Mouse (Mus musculus) midbrain, embryonic 14.5 days (tissue): Measurements from ENCODE around the gene Pcgf2. TPM values are rescaled to one million over a fixed set of nuclear protein-coding genes. Genes with fewer than 3 reads are reported as not detected.

ENCODE experiments used
- ATAC-seq: fragments of 200-750 bp; cut with Nextera tagmentation; 2 replicates; pipeline ENCODE4 v1.8.0; 2017; ENCODE audit warnings: moderate number of reproducible peaks, moderate library complexity; ENCODE audit not compliant: low FRiP score, low TSS enrichment
- DNase-seq: peaks from one replicate; pipeline ENCODE4 v3.0.0-alpha.2; 2015
- H3K27ac ChIP-seq: fragments of 300-500 bp; sonication (generic); replicated peaks from 2 replicates; pipeline ENCODE4 v1.5.1; 2014; ENCODE audit warnings: mild to moderate bottlenecking, low read depth, low read length, moderate library complexity
- H3K27me3 ChIP-seq: fragments of 300-500 bp; sonication (generic); 2 replicates; pipeline ENCODE4 v1.6.1; 2014; ENCODE audit warnings: low read length, control low read depth, mixed read lengths; ENCODE audit not compliant: control insufficient read depth, insufficient read depth
- H3K36me3 ChIP-seq: fragments of 300-500 bp; sonication (generic); 2 replicates; pipeline ENCODE4 v1.6.1; 2014; ENCODE audit warnings: low read length, control low read depth; ENCODE audit not compliant: control insufficient read depth, insufficient read depth
- H3K4me1 ChIP-seq: fragments of 300-500 bp; sonication (generic); 2 replicates; pipeline ENCODE4 v1.6.1; 2014; ENCODE audit warnings: mild to moderate bottlenecking, antibody characterized with exemption, low read length, control low read depth; ENCODE audit not compliant: control insufficient read depth, insufficient read depth
- H3K4me2 ChIP-seq: fragments of 300-500 bp; sonication (generic); 2 replicates; pipeline ENCODE4 v1.6.1; 2014; ENCODE audit warnings: mild to moderate bottlenecking, low read length, moderate library complexity
- H3K4me3 ChIP-seq: fragments of 300-500 bp; sonication (generic); replicated peaks from 2 replicates; pipeline ENCODE4 v1.5.1; 2014; ENCODE audit warnings: low read depth, low read length
- H3K9ac ChIP-seq: fragments of 300-500 bp; sonication (generic); replicated peaks from 2 replicates; pipeline ENCODE4 v1.6.1; 2014; ENCODE audit warnings: mild to moderate bottlenecking, low read length, moderate library complexity
- H3K9me3 ChIP-seq: fragments of 300-500 bp; sonication (generic); 2 replicates; pipeline ENCODE4 v1.6.1; 2016; ENCODE audit warnings: low read length, control low read depth, mixed read lengths; ENCODE audit not compliant: control insufficient read depth
- WGBS: fragments of 180-500 bp; shearing (Covaris S2); extraction: QIAGEN DNeasy Blood & Tissue Kit; methylation state at CpG from one replicate; pipeline ENCODE4 v1.1.7; 2014; 5-methylcytosine and 5-hydroxymethylcytosine counted together
- polyA plus RNA-seq: library from polyadenylated mRNA; unstranded; fragments of >200 nt; fragmentation: Nextera tagmentation; extraction: Ambion mirVana; gene quantifications from 2 replicates; pipeline ENCODE4 v1.2.1, GENCODE M21; 2014

The Pcgf2 gene
- polyA plus RNA-seq, 1 experiment from 2014 or later: 25.5 TPM

GRCm38 (mm10) chr11:97700746-97701580, 666 bp upstream of the Pcgf2 start:
- Histone ChIP-seq H3K4me3 (peak overlapping the region; percentile 93), H3K9me3 (no peaks in the 10 kb centered on the region), H3K27me3 (no peaks in the 10 kb centered on the region), H3K36me3 (peaks cover 5% of the 10 kb centered on the region), H3K9ac (peak overlapping the region; percentile 96), H3K27ac (peak overlapping the region; percentile 98), H3K4me1 (peaks cover 44% of the 10 kb centered on the region), H3K4me2 (peak overlapping the region; percentile 65)
- 18% methylated on average over 30 of the region's 30 CpGs for WGBS
- ATAC-seq: no peak
- DNase-seq: peak; percentile 58

- peaks cover 58% of the 10 kb centered on the region for H3K4me1 ChIP-seq
- DNase-seq: peak; percentile 96
- 0% methylated on average over 6 of the region's 9 CpGs for WGBS
- peak overlapping the region; percentile 96 for H3K9ac ChIP-seq
- peak overlapping the region; percentile 93 for H3K4me3 ChIP-seq
- H3K36me3 ChIP-seq: no peaks in the 10 kb centered on the region
- H3K27ac ChIP-seq: peak overlapping the region; percentile 98
- H3K4me2 ChIP-seq: peak overlapping the region; percentile 65
- peak; percentile 66 for ATAC-seq
- no peaks in the 10 kb centered on the region for H3K27me3 ChIP-seq
- H3K9me3 ChIP-seq: no peaks in the 10 kb centered on the region
Observed at GRCm38 (mm10) chr11:97699626-97700002, 683 bp downstream of the Pcgf2 start.

GRCm38 (mm10) chr11:97698741-97699611, 1.3 kb downstream of the Pcgf2 start:
- H3K27me3 ChIP-seq: no peaks in the 10 kb centered on the region
- DNase-seq (peak; percentile 81), ATAC-seq (no peak)
- H3K36me3 ChIP-seq: no peaks in the 10 kb centered on the region
- peak overlapping the region; percentile 93 for H3K4me3 ChIP-seq
- peaks cover 57% of the 10 kb centered on the region for H3K4me1 ChIP-seq
- under 1% methylated on average over 58 of the region's 63 CpGs for WGBS
- peak overlapping the region; percentile 98 for H3K27ac ChIP-seq
- peak overlapping the region; percentile 96 for H3K9ac ChIP-seq
- H3K9me3 ChIP-seq: no peaks in the 10 kb centered on the region
- peak overlapping the region; percentile 65 for H3K4me2 ChIP-seq

GRCm38 (mm10) chr11:97697891-97698529, 2.3 kb downstream of the Pcgf2 start:
- H3K9me3 ChIP-seq: no peaks in the 10 kb centered on the region
- H3K27ac ChIP-seq: peak overlapping the region; percentile 98
- ATAC-seq (no peak), DNase-seq (peak; percentile 68)
- peak overlapping the region; percentile 93 for H3K4me3 ChIP-seq
- H3K36me3 ChIP-seq: peaks cover 4% of the 10 kb centered on the region
- under 1% methylated on average over 14 of the region's 14 CpGs for WGBS
- peaks cover 54% of the 10 kb centered on the region for H3K4me1 ChIP-seq
- peak overlapping the region; percentile 96 for H3K9ac ChIP-seq
- H3K27me3 ChIP-seq: no peaks in the 10 kb centered on the region
- peak overlapping the region; percentile 65 for H3K4me2 ChIP-seq

- DNase-seq: no peak
- 53% methylated on average over 11 of the region's 11 CpGs for WGBS
Observed at GRCm38 (mm10) chr11:97697199-97697890, 3.0 kb downstream of the Pcgf2 start.

GRCm38 (mm10) chr11:97696669-97697068, 3.6 kb downstream of the Pcgf2 start:
- Histone ChIP-seq H3K9ac (0 out of 2 replicates have a peak overlapping the region, but pooled peaks have one; percentile 23), H3K4me1 (peaks cover 49% of the 10 kb centered on the region), H3K36me3 (peaks cover 17% of the 10 kb centered on the region), H3K9me3 (no peaks in the 10 kb centered on the region), H3K27me3 (no peaks in the 10 kb centered on the region), H3K27ac (0 out of 2 replicates have a peak overlapping the region, but pooled peaks have one; percentile 79), H3K4me3 (peak overlapping the region; percentile 93), H3K4me2 (peak overlapping the region; percentile 65)
- ATAC-seq (no peak), DNase-seq (no peak)
- 76% methylated on average over 8 of the region's 8 CpGs for WGBS

More at GRCm38 (mm10) chr11:97697199-97697890, 3.0 kb downstream of the Pcgf2 start:
- no peaks in the 10 kb centered on the region for H3K9me3 ChIP-seq
- peaks cover 54% of the 10 kb centered on the region for H3K4me1 ChIP-seq
- H3K4me2 ChIP-seq: peak overlapping the region; percentile 65
- H3K36me3 ChIP-seq: peaks cover 11% of the 10 kb centered on the region
- H3K27ac ChIP-seq: peak overlapping the region; percentile 98
- no peak for ATAC-seq
- H3K9ac ChIP-seq: peak overlapping the region; percentile 96
- peak overlapping the region; percentile 93 for H3K4me3 ChIP-seq
- no peaks in the 10 kb centered on the region for H3K27me3 ChIP-seq

GRCm38 (mm10) chr11:97695712-97696401, 4.4 kb downstream of the Pcgf2 start:
- Histone ChIP-seq H3K4me2 (peak overlapping the region; percentile 65), H3K27me3 (no peaks in the 10 kb centered on the region), H3K27ac (peak overlapping the region; percentile 79), H3K9me3 (no peaks in the 10 kb centered on the region), H3K4me1 (peaks cover 41% of the 10 kb centered on the region), H3K36me3 (peaks cover 25% of the 10 kb centered on the region), H3K9ac (peak overlapping the region; percentile 37), H3K4me3 (peak overlapping the region; percentile 93)
- ATAC-seq: no peak
- WGBS: 25% methylated on average over 9 of the region's 9 CpGs
- peak; percentile 55 for DNase-seq
